Mouse (Mus musculus) testis, postnatal 14 days (tissue): Measurements from ENCODE around the gene Zfp523.
A peak's percentile ranks its signal among the peaks of the same experiment; 100 is the strongest.

Experiments used
- DNase-seq: peaks from one replicate; pipeline ENCODE4 v3.0.0; 2021; ENCODE audit warnings: low spot score

Zfp523 gene

DNA sequence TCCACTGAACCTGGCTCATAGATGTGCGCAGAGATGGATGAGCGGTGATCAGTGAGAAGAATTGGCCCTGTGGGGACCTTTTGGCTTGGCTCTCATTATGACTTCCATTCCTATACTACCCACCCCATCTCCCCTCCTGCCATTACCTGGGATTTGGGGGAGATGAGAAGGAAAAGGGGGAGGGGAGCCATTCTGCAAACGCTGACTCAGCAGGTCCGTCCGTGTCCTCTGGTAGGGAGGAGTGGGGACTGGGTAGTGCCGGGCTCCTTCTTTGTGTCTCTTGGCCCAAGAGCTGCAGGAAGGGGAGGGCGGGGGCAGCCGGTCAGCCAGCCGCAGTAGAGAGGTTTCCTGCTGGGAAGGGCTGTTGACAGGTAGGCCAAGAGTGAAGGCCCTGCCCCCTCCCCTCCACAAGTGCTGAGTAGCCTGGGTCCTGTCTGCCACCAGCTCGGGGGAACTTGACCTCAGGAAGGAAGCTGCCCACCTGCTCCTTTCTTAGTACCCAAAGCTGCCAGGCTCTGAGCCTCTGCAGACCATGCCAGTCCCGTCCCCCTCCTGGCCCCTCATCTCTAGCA, 15.5 kb upstream of the Zfp523 start:
- DNase-seq = no peak

- DNase-seq = peak; percentile 61
These were observed 13.3 kb upstream of the Zfp523 start for GRCm38 (mm10) chr17:28163666-28164065.

GRCm38 (mm10) chr17:28170460-28171305, 6.2 kb upstream of the Zfp523 start:
- no peak for DNase-seq

DNA sequence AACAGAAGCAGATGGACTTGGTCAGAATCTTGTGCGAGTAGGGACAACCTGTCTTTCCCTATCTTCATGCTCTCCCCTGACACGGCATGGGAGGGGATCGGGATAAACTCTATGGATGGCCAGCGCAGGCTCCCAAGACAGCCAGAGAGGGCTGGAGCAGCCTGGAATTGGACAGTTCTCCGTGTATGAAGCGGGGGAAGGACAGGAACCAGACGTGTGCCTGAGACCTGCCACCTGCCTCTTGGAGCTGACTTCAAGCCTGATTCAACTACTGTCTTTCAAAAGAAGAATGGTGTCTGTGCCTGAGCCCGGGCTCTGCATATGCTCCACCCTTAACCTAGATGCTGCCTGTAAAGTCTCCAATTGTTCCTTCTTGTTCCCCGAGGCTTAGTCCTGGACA, 4.2 kb upstream of the Zfp523 start:
- no peak for DNase-seq

- DNase-seq = peak; percentile 74
These were observed 664 bp downstream of the Zfp523 start for GRCm38 (mm10) chr17:28177540-28178046.

GRCm38 (mm10) chr17:28180331-28180730, 3.4 kb downstream of the Zfp523 start:
- DNase-seq = peak; percentile 62

GRCm38 (mm10) chr17:28180783-28181544, 4.0 kb downstream of the Zfp523 start:
- DNase-seq = no peak

DNA sequence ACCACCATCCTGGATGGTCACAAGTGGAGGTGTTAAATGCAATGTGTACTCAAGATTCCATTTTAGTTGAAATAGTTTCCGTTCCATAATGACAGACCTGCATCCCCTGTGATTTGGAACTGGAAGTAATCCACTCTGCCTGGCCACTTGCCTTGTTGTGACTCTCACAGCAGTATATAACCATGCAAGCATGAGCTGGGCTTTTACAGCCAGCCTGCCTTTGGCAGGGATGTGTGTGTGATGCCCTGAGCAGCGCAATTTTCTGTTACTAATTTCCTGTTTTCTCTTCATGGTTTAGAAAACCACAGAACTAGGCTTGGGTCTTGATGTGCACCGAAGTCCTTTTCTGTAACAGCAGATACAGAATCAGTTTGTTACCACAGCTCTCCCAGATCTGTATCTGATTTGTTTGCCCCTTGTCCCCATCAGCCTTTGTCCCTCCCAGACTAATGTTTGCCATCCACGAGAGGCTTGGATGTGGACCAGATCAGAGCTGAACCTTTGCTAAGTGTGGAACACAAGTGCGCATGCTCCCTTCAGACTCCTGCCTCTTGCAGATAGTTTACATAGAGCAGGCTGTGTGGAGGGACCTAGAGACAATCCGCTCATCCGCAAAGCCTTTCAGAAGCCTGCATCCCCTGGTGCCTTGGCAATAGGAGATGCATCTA, 8.2 kb downstream of the Zfp523 start:
- DNase-seq = no peak

GRCm38 (mm10) chr17:28188313-28188712, 11.4 kb downstream of the Zfp523 start:
- DNase-seq = no peak

- DNase-seq = no peak
These were observed 15.8 kb downstream of the Zfp523 start for GRCm38 (mm10) chr17:28192754-28193153.

DNA sequence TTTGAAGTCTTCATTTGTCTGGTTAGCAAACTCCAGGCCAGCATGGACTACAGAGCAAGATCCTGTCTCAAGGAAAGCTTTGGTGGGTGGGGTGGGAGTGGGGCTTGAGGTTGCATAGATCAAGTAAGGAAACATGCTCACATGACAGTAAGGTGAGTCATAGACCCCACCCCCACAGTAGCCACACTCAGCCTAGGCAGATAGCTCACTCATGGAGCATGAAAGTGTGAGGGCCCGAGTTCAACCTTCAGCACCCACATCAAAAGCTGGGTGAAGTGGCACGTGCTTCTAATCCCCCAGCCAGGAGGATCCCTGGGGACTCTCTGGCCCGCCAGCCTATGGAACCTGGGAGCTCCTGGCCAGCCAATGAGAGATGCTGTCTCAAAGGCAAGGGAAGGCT, 16.6 kb downstream of the Zfp523 start:
- DNase-seq = no peak

GRCm38 (mm10) chr17:28195033-28195432, 18.1 kb downstream of the Zfp523 start:
- no peak for DNase-seq

DNA sequence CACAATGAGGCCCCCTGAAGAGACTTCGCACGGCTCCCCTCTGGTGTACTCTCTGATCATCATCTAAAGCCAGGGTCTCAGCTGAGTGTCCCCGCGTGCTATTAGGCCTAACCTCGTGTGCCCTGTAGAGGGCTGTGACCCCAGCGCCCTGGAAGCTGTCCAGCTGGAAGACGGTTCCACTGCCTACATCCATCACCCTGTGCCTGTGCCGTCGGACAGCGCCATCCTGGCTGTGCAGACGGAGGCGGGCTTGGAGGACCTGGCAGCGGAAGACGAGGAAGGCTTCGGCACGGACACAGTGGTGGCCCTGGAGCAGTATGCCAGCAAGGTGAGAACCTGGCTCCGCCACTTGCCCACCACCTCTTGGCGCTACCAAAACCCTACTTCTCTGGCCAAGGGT, 20.7 kb downstream of the Zfp523 start:
- DNase-seq = no peak

DNA sequence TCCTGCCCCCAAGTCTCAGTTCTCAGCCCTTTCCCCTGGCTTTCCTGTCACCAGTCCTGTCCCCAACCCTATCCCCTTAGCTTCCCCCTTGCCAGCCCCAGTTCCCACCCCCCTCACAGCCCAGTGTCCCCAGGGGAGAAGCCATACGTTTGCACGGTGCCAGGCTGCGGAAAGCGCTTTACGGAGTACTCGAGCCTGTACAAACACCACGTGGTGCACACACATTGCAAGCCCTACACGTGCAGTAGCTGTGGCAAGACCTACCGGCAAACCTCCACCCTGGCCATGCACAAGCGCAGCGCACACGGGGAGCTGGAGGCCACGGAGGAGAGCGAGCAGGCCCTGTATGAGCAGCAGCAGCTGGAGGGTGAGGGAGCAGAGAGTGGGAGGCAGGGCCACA, 25.1 kb downstream of the Zfp523 start:
- no peak for DNase-seq

DNA sequence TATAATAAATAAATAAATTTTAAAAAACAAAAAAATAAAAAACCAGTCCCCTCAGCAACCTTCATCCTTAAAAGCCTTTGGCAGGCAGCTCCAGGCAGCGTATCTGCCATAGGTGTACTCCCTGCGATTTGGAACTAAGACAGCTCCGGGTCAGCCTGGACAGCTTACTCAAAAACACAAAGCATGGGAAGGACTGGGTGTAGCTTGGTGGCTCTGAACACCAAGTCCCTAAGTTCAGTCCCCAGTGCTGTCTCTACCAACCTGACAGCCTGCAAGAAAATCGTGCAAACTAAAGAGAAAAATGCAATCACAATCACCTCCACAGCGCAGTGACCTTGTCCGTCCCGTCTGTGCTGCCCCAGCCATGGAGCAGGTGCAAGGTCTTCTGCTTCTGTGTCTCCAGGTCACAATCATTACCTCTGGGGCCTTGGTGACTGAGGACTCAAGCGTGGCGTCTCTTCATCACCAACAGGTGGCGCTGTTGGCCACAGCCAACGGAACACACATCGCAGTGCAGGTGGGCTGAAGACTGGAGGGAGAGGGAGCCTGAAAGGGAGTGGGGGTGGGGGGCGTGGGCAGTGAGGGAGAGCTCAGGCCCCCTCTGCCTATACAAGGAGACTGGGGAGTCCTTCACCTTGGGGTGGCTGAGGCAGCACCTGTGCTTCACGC, 27.3 kb downstream of the Zfp523 start:
- DNase-seq = peak; percentile 37

- DNase-seq = no peak
These were observed 28.5 kb downstream of the Zfp523 start for GRCm38 (mm10) chr17:28205443-28205842.

DNA sequence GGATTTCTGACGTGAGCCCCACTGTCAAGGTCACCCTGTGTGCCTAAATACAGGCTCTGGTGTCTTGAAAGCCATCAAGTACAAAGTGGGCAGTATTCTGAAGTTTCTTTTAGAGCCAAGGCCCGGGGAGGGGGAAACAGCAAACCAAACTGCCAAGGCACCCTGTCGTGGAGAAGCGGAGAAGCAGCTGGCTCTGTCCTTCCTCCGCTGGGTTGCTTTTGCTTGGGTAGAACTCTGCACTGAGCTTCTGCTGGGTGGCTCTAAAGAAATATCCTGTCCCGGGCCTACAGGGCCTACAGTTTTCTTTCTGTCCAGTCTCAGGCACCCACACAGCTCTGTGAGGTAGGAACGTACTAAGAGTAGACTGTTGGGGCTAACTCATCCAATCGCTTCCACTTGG, 30.2 kb downstream of the Zfp523 start:
- DNase-seq = no peak

GRCm38 (mm10) chr17:28207591-28208313, 30.8 kb downstream of the Zfp523 start, which contains the start of gene Def6:
TSS of gene Def6 (plus strand) at chr17:28207778.
- peak; percentile 57 for DNase-seq

DNA sequence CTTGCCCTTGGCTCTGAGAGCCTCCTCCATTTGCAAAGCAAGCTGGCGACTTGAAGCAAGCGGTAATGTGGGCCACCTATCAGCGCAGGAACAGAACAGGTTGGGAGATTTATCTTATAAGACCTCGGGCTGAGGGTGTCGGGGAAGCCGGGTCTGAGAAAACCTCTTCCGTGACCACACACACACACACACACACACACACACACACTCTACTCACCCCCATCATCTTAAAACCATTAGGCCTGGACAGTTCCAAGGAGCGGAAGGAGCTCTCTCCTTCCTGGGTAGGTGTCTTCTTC, 31.3 kb downstream of the Zfp523 start:
- DNase-seq = no peak

DNA sequence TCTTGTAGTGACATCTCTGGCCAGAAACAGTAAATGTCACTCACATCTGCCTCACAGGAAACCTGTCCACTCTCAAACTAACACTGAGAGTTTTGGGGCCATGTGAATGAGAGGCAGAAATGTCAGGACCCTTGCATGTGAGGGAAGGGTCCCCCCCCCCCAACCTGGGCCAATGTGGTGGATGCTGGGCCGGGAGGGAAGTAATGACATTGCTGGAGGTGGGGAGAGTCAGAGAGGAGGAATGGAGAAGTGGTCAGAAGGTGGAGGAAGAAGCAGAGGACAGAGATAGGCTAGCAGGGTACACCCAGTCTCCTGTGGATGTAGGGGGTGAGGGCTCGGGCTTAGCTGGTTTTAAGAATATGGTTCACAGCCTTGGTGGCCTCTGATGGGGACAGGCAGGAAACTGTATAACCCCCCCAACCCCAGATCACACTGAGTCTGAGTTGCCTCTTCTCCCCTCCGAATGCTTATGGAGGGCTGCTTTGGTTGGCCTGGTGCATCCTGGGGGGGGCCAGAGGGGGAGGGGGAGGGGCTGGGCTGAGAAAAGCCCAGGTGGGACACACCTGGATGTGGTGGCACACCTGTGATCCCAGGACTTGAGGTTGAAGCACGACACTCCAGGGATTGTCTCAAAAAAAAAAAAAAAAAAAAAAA, 32.7 kb downstream of the Zfp523 start:
- no peak for DNase-seq

GRCm38 (mm10) chr17:28211921-28212341, 35.0 kb downstream of the Zfp523 start:
- DNase-seq = no peak
